Mouse (Mus musculus) left cerebral cortex, postnatal 14 days (tissue): ENCODE data around the gene Dusp14. TPM values are rescaled to one million over a fixed set of nuclear protein-coding genes. Genes with fewer than 3 reads are reported as not detected.

Experiments used
- DNase-seq, 2 experiments: peaks; one replicate each; pipeline ENCODE4 v3.0.0; 2021 to 2022; ENCODE audit warnings: low spot score in 2 of 2, mixed read lengths in 1 of 2
- intact Hi-C: fragments of 180-260 bp; cut with DNase I; formaldehyde crosslinking; loops from one replicate; pipeline ENCODE4 v1.15.1; 2025
- long read RNA-seq, 2 experiments: library from polyadenylated mRNA; stranded (forward); transcript quantifications; one replicate each; pipeline ENCODE4 v2.0.0; 2021
- total RNA-seq, 2 experiments: library from RNA; stranded (reverse); gene quantifications; 2 replicates each; pipeline ENCODE4 v1.2.3; 2021

Dusp14 gene
- 10 to 100 TPM; 62.4 to 63.7 TPM for total RNA-seq
- long read RNA-seq, experiment 1, transcript Dusp14-205 (3 exons, 1,454 nt) = minor isoform, 6 of 58 reads
- long read RNA-seq, experiment 1, transcript Dusp14-202 (3 exons, 1,447 nt) = major isoform, 33 of 58 reads
- long read RNA-seq, experiment 1, transcript Dusp14-203 (3 exons, 1,082 nt) = minor isoform, 6 of 58 reads
- long read RNA-seq, experiment 1, partial matches to known transcripts = 8 of 58 reads
- long read RNA-seq, experiment 1, other reads (novel, unspliced or antisense) = 3 of 58 reads
- long read RNA-seq, experiment 2, transcript Dusp14-202 (3 exons, 1,447 nt) = minor isoform, 22 of 54 reads
- long read RNA-seq, experiment 2, transcript Dusp14-203 (3 exons, 1,082 nt) = major isoform, 24 of 54 reads
- long read RNA-seq, experiment 2, partial matches to known transcripts = 0 of 54 reads
- long read RNA-seq, experiment 2, other reads (novel, unspliced or antisense) = 4 of 54 reads

- intact Hi-C loops = no loop called here
- peak in 1 of 2 experiments; percentile 30 for DNase-seq
Observed at GRCm38 (mm10) chr11:84069034-84069370, at the start of gene Dusp14. TSS of gene Dusp14 (minus strand) at chr11:84069261.

GRCm38 (mm10) chr11:84117431-84117830, 48.4 kb upstream of the Dusp14 start:
- DNase-seq = no peak
- intact Hi-C loops = no loop called here

GRCm38 (mm10) chr11:84116221-84116620, 47.2 kb upstream of the Dusp14 start:
- intact Hi-C loops = no loop called here
- no peak for DNase-seq

- intact Hi-C loops = no loop called here
- no peak for DNase-seq
Observed at GRCm38 (mm10) chr11:84115646-84116045, 46.6 kb upstream of the Dusp14 start.

- intact Hi-C loops = no loop called here
- no peak for DNase-seq
Observed at GRCm38 (mm10) chr11:84113623-84114022, 44.6 kb upstream of the Dusp14 start.

GRCm38 (mm10) chr11:84107137-84107536, 38.1 kb upstream of the Dusp14 start:
- no peak for DNase-seq
- intact Hi-C loops = no loop called here

GRCm38 (mm10) chr11:84104036-84104435, 35.0 kb upstream of the Dusp14 start:
- intact Hi-C loops = no loop called here
- DNase-seq = no peak

- no peak for DNase-seq
- intact Hi-C loops = no loop called here
Observed at GRCm38 (mm10) chr11:84101182-84101581, 32.1 kb upstream of the Dusp14 start.

GRCm38 (mm10) chr11:84097251-84097998, 28.4 kb upstream of the Dusp14 start:
- intact Hi-C loops = no loop called here
- DNase-seq = peak; percentile 30 to 60

- intact Hi-C loops = no loop called here
- DNase-seq = no peak
Observed at GRCm38 (mm10) chr11:84095084-84095483, 26.0 kb upstream of the Dusp14 start.

- no peak for DNase-seq
- intact Hi-C loops = no loop called here
Observed at GRCm38 (mm10) chr11:84090572-84090971, 21.5 kb upstream of the Dusp14 start.

GRCm38 (mm10) chr11:84081901-84082300, 12.8 kb upstream of the Dusp14 start:
- no peak for DNase-seq
- intact Hi-C loops = no loop called here

GRCm38 (mm10) chr11:84080327-84080726, 11.3 kb upstream of the Dusp14 start:
- no peak for DNase-seq
- intact Hi-C loops = no loop called here

GRCm38 (mm10) chr11:84079887-84080286, 10.8 kb upstream of the Dusp14 start:
- DNase-seq = no peak
- intact Hi-C loops = no loop called here

GRCm38 (mm10) chr11:84079361-84079760, 10.3 kb upstream of the Dusp14 start:
- no peak for DNase-seq
- intact Hi-C loops = no loop called here

- intact Hi-C loops = no loop called here
- DNase-seq = no peak
Observed at GRCm38 (mm10) chr11:84078601-84079000, 9.5 kb upstream of the Dusp14 start.

GRCm38 (mm10) chr11:84077008-84077407, 7.9 kb upstream of the Dusp14 start:
- no peak for DNase-seq
- intact Hi-C loops = no loop called here

- DNase-seq = peak; percentile 43 to 63
- intact Hi-C loops = no loop called here
Observed at GRCm38 (mm10) chr11:84073816-84074764, 5.0 kb upstream of the Dusp14 start.

- peak; percentile 69 to 83 for DNase-seq
- intact Hi-C loops = no loop called here
Observed at GRCm38 (mm10) chr11:84072904-84073651, 4.0 kb upstream of the Dusp14 start.
